Mouse (Mus musculus) cortical plate, adult 2 months (tissue): ENCODE data around the gene Polr2c.

ENCODE experiments used
- CTCF ChIP-seq: fragments of 200-500 bp; IDR thresholded peaks from 2 replicates; pipeline ENCODE4 v1.5.1; 2011; ENCODE audit warnings: mild to moderate bottlenecking, control low read depth, low read length; ENCODE audit not compliant: insufficient read depth; ENCODE audit errors: extremely low read depth
- POLR2A ChIP-seq: fragments of 200-500 bp; IDR thresholded peaks from 2 replicates; pipeline ENCODE4 v1.6.1; 2011; ENCODE audit warnings: mild to moderate bottlenecking, low read length, control low read depth; ENCODE audit not compliant: insufficient read depth; ENCODE audit errors: extremely low read depth

DNA sequence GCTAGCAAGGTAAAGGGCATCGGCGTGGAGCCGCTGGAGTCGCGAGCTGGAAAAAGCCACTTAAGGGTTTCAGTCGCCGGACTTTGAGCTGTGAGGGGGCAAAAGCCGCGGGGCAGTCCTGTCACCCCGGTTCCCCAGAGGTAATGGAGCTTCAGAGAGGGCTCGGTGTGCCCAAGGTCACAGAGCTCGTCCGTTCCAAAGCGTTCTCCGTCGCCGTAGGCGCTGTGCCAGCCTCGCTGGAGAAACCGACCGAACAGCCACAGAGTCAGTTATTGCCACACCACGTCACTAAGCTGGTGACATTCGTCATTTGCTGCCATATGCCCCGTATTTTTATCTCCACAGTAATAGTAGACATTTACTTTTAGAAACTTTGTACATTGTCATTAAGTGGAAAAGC lies 18.6 kb upstream of the Polr2c start:
- TF ChIP-seq CTCF (no peak), POLR2A (peak; percentile 51; the same call in 1 of the 2 replicates)
